Mouse (Mus musculus) left cerebral cortex, postnatal 4 days (tissue): ENCODE measurements around the gene Batf. TPM values are rescaled to one million over a fixed set of nuclear protein-coding genes. Genes with fewer than 3 reads are reported as not detected.
"Not testable (repeated sequence)": the region's sequence is repeated elsewhere in the genome, so short reads cannot be mapped to it uniquely, and the experiment has no call there.

Experiments
- DNase-seq: peaks from one replicate; pipeline ENCODE4 v3.0.0-alpha.2; 2022
- intact Hi-C: fragments of 180-260 bp; cut with DNase I; formaldehyde crosslinking; loops from one replicate; pipeline ENCODE4 v1.15.1; 2025
- total RNA-seq, 2 experiments: library from RNA; stranded (reverse); gene quantifications; 2 replicates each; pipeline ENCODE4 v1.2.3; 2021

The Batf gene
- total RNA-seq: under 1 TPM in 1 of 2 experiments, not detected in 1; 0.50 TPM

- no peak for DNase-seq
- intact Hi-C loops: no loop called here
Observed at GRCm38 (mm10) chr12:85686466-85687216, at the start of gene Batf. Gene Batf, plus strand, starts transcription at chr12:85686669.

- intact Hi-C loops: loop anchor here (2.0 kb wide), 1 partner anchor 43 kb away; no protein-coding TSS in a partner anchor
- DNase-seq: no peak
Observed at GRCm38 (mm10) chr12:85637932-85638331, 48.5 kb upstream of the Batf start.

DNA sequence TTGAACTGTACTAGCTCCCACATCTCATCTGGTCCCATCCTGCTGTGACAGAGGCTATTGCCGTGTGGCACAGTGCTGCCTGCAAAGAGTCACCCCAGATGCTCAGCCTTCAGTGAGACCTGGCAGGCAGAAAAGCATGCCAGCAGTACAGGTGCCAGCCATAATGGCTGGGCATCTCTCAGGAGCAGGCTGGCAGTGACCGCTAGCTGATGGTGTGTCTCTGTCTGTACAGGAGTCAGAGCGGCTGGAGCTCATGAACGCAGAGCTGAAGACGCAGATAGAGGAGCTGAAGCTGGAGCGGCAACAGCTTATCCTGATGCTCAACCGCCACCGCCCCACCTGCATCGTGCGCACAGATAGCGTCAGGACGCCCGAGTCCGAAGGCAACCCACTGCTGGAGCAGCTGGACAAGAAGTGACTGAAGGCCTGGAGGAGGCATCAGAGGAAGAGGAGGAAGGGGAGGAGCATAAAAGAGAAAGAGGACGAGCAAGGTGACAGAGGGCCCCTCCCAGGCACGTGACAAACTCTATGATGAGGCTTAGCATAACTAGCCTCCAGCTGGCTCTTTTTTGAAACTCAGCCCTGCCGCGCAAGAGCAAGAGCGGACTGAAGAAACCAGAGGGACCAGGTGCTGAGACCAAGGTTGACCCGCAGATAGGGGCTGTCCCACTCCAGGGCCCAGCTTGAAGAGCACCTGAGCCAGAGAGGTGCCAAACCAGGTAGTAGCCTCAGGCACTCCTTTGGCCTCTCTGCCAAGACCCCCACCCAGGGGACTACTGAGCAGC, 47.7 kb upstream of the Batf start:
- no peak for DNase-seq
- intact Hi-C loops: loop anchor here (2.0 kb wide), 1 partner anchor 44 kb away; no protein-coding TSS in a partner anchor

DNA sequence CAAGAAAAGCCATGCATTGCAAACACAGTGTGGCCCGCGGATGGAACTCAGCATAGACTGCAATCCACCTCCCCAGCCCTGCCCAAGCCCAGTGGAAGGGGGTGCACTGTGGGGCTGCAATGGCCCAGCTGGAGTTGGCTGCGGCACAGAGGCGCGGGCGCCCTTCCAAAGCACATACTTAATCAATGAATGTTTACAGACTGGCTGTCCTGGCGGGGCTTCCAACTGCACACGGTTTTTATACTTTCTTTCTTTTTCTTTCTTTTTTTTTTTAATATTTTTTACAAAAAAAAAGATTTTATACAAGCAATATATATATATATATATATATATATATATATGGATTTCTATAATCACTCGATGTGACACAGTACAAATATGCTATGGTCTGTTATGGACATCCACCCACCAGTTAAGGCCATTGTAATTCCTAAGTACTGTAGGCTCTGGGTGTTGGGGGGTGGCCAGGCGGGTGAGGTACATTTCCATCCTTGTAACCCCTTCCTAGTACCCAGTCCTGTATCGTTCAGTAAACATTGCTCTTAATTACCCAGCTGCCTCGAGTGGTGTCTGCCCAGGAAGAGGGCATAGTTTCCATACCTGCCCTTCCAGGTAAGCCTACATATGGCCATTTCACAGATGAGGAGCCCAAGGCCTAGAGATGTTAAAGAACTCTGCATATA, 47.0 kb upstream of the Batf start:
- DNase-seq: peak; percentile 78
- intact Hi-C loops: loop anchor here (2.0 kb wide), 1 partner anchor 45 kb away; no protein-coding TSS in a partner anchor

- intact Hi-C loops: no loop called here
- DNase-seq: no peak
Observed at GRCm38 (mm10) chr12:85640852-85641563, 45.5 kb upstream of the Batf start.

DNA sequence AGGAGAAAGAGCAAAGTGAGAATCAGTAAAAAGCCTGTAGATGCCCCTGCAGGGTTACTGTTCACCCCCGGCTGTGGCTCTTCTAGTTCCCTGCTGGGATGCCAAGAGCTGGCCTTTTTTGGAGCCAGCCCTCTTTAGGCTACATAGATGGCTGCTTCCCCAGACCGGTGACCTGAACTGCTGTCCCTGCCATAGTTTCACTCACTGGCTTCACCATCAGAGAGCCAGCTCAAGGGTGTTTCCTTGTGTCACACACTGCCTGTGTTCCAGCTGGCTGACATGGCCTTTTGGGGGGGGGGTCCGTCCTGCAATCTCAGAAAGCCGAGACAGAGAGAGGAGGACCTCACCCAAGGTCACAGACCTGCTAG, 44.9 kb upstream of the Batf start:
- no peak for DNase-seq

GRCm38 (mm10) chr12:85643735-85644134, 42.7 kb upstream of the Batf start:
- intact Hi-C loops: no loop called here
- no peak for DNase-seq

More for the DNA sequence above, 44.9 kb upstream of the Batf start:
- intact Hi-C loops: no loop called here

DNA sequence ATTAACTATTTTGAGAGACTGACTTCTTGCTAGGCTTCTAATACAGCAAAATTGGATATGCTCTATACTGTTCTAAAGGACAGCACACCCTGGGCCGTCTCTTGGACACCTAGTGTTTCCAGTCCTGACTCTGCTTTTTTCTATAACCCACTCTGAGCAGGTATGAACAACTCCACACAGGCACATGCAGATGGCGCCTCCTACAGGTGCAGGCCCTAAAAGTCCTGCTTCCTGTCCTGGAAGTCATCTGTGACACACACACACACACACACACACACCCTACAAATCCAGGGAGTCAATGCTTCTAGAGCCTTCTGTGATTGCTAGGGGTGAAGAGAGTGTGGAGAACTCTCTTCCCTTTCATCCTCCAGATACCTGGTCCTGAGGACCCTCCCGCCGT, 40.8 kb upstream of the Batf start:
- no peak for DNase-seq
- intact Hi-C loops: no loop called here

DNA sequence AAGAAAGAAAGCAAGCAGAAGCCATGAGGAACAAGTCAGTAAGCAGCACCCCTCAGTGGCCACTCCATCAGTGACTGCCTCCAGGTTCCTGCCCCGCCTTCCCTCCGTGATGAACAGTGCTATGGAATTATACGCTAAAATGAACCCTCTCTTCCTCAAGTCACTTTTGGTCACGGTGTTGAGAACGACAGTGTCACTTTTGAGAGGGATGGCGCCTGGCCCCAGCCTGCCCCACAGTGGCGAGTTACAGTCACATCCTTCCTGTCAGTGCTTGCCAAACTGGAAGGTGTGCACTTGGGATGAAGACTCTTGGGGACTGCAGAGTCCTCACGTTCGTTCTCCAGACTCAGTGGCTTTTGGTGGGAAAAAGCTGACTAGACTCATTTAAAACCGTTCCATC, 39.1 kb upstream of the Batf start:
- intact Hi-C loops: no loop called here
- DNase-seq: peak; percentile 31

GRCm38 (mm10) chr12:85647955-85648354, 38.5 kb upstream of the Batf start:
- DNase-seq: no peak
- intact Hi-C loops: no loop called here

- DNase-seq: peak; percentile 48
- intact Hi-C loops: no loop called here
Observed at GRCm38 (mm10) chr12:85659319-85659718, 27.1 kb upstream of the Batf start.

GRCm38 (mm10) chr12:85660855-85661254, 25.6 kb upstream of the Batf start:
- no peak for DNase-seq
- intact Hi-C loops: loop anchor here (5.0 kb wide), 3 partner anchors 149 to 314 kb away; no protein-coding TSS in a partner anchor

- intact Hi-C loops: loop anchor here (5.0 kb wide), 3 partner anchors 150 to 315 kb away; no protein-coding TSS in a partner anchor
- DNase-seq: not testable (repeated sequence)
Observed at GRCm38 (mm10) chr12:85662232-85662631, 24.2 kb upstream of the Batf start.

DNA sequence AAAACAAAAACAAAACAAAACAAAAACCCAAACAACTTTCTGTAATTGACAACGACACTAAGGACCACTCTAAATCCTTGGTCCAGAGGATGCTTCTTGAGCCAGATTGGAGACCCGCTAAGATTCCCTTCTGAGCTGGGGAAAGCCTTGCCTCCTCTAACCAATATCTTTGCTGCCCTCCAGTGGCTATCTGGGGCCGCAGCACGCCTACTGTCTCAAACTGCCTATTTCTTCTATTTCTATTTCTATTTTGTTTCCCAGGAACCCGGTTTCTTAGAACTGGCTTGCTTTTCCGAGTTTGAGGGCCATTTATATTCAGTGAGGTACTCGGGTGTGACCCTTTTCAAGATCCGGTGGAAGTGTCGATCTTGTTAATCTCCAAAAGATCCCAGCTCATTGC, 23.6 kb upstream of the Batf start:
- DNase-seq: peak; percentile 80
- intact Hi-C loops: loop anchor here (5.0 kb wide), 3 partner anchors 151 to 316 kb away; no protein-coding TSS in a partner anchor

DNA sequence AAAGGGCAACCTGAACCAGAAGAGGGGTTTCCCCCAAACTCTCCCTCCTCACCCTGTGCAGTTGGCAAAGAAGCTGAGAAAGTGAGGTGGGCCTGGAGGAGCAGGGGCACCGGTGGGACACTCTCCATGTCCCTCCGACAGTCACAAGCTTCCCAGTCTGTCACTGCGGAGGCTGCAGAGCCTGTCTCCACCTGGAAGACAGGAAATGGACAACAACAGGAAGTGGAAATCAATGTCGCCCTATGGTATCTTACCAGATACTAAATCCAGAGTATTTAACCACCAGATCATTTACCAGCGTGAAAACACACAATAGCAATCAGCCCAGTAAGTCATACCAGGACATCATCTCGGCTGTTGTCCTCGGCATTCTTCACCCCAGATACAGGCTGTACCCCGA, 20.4 kb upstream of the Batf start:
- intact Hi-C loops: no loop called here

GRCm38 (mm10) chr12:85667071-85667470, 19.4 kb upstream of the Batf start:
- DNase-seq: no peak
- intact Hi-C loops: no loop called here

More for the DNA sequence above, 20.4 kb upstream of the Batf start:
- no peak for DNase-seq

GRCm38 (mm10) chr12:85668696-85669095, 17.8 kb upstream of the Batf start:
- intact Hi-C loops: no loop called here
- DNase-seq: peak; percentile 34

DNA sequence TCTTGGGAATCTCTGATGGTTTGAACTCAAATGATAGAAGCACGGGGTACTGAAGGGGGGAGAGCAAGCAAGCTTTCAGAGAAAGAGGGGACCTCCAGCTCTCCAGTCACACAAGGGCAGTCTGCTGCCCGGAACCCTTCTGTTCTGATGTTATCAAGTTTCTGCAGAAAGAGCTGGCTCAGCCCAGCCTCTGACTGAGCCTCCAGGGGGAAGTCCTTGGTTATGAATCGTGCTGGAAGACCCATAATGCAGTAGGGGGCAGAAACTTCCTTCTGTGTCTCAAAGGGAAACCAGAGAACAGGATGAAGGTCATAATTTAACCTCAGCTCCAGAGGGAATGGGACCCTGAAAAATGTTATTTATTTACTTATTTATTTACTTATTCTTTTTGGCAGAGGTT, 16.4 kb upstream of the Batf start:
- DNase-seq: no peak
- intact Hi-C loops: no loop called here

DNA sequence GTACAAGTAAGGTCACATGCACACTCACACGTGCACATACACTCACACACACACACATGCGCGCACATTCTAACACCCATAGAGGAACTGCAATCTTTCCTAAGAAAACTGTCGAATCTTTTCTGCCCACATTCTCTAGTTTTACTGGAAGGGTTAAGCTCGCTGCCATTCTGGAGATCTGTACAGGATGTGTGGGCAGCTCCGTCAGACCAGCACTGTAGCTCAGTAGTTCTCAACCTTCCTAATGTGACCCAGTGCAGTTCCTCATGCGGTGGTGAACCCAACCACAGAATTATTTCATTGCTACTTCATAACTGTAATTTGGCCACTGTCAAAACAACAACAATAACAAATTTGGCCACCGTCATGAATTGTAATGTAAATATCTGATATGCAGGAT, 12.6 kb upstream of the Batf start:
- intact Hi-C loops: no loop called here
- DNase-seq: no peak

DNA sequence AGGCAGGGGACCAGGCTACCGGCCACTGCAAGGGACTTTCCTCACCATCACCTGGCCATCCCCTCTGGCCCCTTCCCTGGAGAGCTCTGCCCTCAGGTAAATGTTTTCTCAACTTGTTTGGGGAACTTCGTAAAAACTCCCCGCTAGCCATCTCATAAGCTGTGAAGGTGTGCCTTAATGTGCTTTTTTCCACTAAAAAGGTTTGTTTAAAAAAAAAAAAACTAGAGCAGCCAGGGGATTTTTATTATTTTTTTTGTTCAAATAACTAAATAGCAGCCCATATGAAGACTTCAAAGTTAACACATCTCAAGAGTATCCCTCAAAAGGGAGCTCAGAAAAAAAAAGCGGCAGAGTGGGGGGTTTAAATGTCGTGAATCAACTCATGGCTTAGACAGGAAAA, 7.4 kb upstream of the Batf start:
- no peak for DNase-seq
- intact Hi-C loops: no loop called here
